Mouse (Mus musculus) G1E (cell line): ENCODE data around the gene Il12rb1. TPM values are rescaled to one million over a fixed set of nuclear protein-coding genes. Genes with fewer than 3 reads are reported as not detected.

Source experiments
- ATAC-seq: 2 replicates; pipeline ENCODE4 v1.8.0; 2016; ENCODE audit warnings: mild to moderate bottlenecking; ENCODE audit not compliant: insufficient number of reproducible peaks, poor library complexity, low FRiP score, severe bottlenecking; ENCODE audit errors: extremely low read depth
- DNase-seq: peaks from one replicate; pipeline ENCODE4 v3.0.0; 2012; ENCODE audit warnings: low spot score
- H3K27me3 ChIP-seq: 2 replicates; pipeline ENCODE4 v1.6.1; 2012; ENCODE audit warnings: mild to moderate bottlenecking, low read length, inconsistent platforms; ENCODE audit not compliant: insufficient read depth
- H3K36me3 ChIP-seq: replicated peaks from 2 replicates; pipeline ENCODE3; 2012; ENCODE audit warnings: mild to moderate bottlenecking, inconsistent platforms
- H3K4me1 ChIP-seq: 2 replicates; pipeline ENCODE4 v1.6.1; 2012; ENCODE audit warnings: low read depth, low read length, inconsistent platforms, mixed read lengths; ENCODE audit not compliant: insufficient read depth
- H3K4me3 ChIP-seq: 2 replicates; pipeline ENCODE4 v1.5.1; 2012; ENCODE audit warnings: low read depth, mild to moderate bottlenecking, inconsistent platforms, low read length, moderate library complexity, mixed read lengths
- H3K9me3 ChIP-seq: replicated peaks from 2 replicates; pipeline ENCODE4 v1.6.1; 2012; ENCODE audit warnings: inconsistent platforms
- CTCF ChIP-seq: IDR thresholded peaks from 2 replicates; pipeline ENCODE4 v1.5.1; 2012; ENCODE audit warnings: low read depth, low read length, inconsistent platforms, mixed read lengths
- GATA1 ChIP-seq: IDR thresholded peaks from 2 replicates; pipeline ENCODE4 v1.6.1; 2012; ENCODE audit warnings: borderline replicate concordance, low read length, inconsistent platforms, mixed read lengths
- GATA2 ChIP-seq: IDR thresholded peaks from 2 replicates; pipeline ENCODE4 v1.6.1; 2012; ENCODE audit warnings: low read depth, low read length, inconsistent platforms, borderline replicate concordance
- POLR2AphosphoS5 ChIP-seq: IDR thresholded peaks from 2 replicates; pipeline ENCODE4 v1.6.1; 2012; ENCODE audit warnings: low read depth, low read length, inconsistent platforms; ENCODE audit not compliant: insufficient replicate concordance
- TAL1 ChIP-seq: conservative IDR thresholded peaks from 2 replicates; pipeline ENCODE4 v1.6.1; 2012; ENCODE audit warnings: low read depth, low read length, inconsistent platforms, mixed read lengths
- polyA plus RNA-seq: library from polyadenylated mRNA; stranded (reverse); fragments of >175 nt; gene quantifications from 2 replicates; pipeline ENCODE4 v1.2.3, GENCODE M21; 2012
- total RNA-seq, 2 experiments: library from RNA; stranded (forward) in 1 of 2; stranded (reverse) in 1 of 2; fragments of 200-1000 nt in 1 of 2; fragments of >200 nt in 1 of 2; fragmentation: Nextera tagmentation in 1 of 2; gene quantifications; 2 replicates each; pipeline ENCODE4 v1.2.3; 2014 to 2017

Gene Il12rb1
- total and polyA plus RNA-seq, 3 experiments = 1.9 to 5.6 (median 2.3) TPM

DNA sequence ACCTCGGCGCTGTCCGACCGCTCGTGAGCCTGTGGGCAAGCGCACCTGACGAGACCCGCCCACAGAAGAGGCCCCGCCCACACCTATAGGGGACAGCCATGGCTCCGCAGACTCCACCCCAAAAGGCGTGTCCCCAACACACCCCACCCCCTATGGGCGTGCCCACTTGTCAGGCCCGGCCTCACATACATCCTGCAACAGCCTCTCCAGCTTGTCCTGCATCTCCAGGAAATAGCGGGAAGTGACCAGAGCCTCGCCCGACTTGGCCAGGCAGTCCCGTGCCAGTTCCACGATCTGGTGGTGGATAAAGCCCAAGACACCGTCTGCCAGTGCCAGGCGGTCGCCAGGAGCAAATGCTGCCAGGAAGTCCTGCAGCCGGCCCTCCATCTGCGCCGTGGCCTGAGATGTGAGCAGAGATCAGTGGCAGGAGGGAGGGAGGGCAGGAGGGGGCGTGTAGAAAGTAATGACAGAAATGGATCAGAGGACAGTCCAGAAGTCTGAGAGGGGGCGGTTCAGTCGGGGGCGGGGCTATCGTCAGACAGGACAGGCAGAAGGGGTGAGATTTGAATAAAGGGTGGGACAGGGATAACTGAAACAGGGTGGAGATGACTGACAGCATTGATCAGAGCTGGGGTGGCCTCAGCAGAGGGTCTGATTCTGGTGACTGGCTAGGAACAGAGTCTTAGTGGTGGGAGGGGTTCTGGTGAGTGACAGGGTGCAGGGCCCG lies 20.1 kb upstream of the Il12rb1 start:
- no peak for DNase-seq

DNA sequence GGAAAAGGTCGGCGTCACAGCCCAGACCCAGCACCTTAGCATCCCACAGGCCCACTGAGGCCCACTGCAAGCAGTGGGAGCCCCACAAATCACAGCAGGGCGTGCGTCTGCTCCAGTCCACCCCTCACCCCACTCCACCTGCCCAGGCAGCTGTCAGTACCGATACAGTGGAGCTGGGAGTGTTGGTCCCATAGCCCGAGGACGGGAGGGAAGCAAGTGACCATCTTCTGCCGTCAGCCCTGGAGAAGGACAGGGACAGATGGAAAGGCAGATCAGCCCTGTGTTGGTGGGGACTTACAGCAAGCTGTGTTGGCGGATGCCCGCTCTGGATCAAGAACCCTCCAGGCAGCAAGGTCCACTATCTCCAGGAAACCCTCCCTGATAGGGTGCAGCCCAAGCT lies 19.2 kb upstream of the Il12rb1 start:
- H3K36me3 ChIP-seq = peaks cover 80% of the 10 kb centered on the region

More for the DNA sequence above, 20.1 kb upstream of the Il12rb1 start:
- H3K36me3 ChIP-seq = peaks cover 82% of the 10 kb centered on the region
- no peaks in the 10 kb centered on the region for H3K9me3 ChIP-seq
- no peak overlapping the region for H3K4me3 ChIP-seq
- TF ChIP-seq TAL1 = no peak
- no peak for TF ChIP-seq GATA1
- no peak for TF ChIP-seq CTCF
- TF ChIP-seq POLR2AphosphoS5 = no peak
- TF ChIP-seq GATA2 = no peak
- H3K4me1 ChIP-seq = peaks cover 73% of the 10 kb centered on the region
- no peak for ATAC-seq
- H3K27me3 ChIP-seq = no peaks in the 10 kb centered on the region; the same call in 1 of the 2 replicates

GRCm38 (mm10) chr8:70790846-70791245 lies 17.4 kb upstream of the Il12rb1 start:
- TF ChIP-seq GATA1 = no peak
- no peak for TF ChIP-seq POLR2AphosphoS5
- TF ChIP-seq GATA2 = no peak
- no peak for TF ChIP-seq CTCF
- TF ChIP-seq TAL1 = no peak
- Histone ChIP-seq H3K4me1 (peaks cover 82% of the 10 kb centered on the region), H3K27me3 (no peaks in the 10 kb centered on the region; the same call in 1 of the 2 replicates), H3K4me3 (peak overlapping the region; percentile 90), H3K9me3 (no peaks in the 10 kb centered on the region), H3K36me3 (peaks cover 78% of the 10 kb centered on the region)
- DNase-seq (no peak), ATAC-seq (no peak)

More for the DNA sequence above, 19.2 kb upstream of the Il12rb1 start:
- H3K27me3 ChIP-seq = no peaks in the 10 kb centered on the region; the same call in 1 of the 2 replicates
- H3K4me3 ChIP-seq = no peak overlapping the region
- peaks cover 83% of the 10 kb centered on the region for H3K4me1 ChIP-seq
- TF ChIP-seq GATA1 (no peak), CTCF (no peak), GATA2 (no peak), TAL1 (no peak), POLR2AphosphoS5 (no peak)
- H3K9me3 ChIP-seq = no peaks in the 10 kb centered on the region
- DNase-seq (no peak), ATAC-seq (no peak)

- Histone ChIP-seq H3K4me1 (peaks cover 82% of the 10 kb centered on the region), H3K27me3 (no peaks in the 10 kb centered on the region; the same call in 1 of the 2 replicates), H3K36me3 (peaks cover 74% of the 10 kb centered on the region), H3K4me3 (peak overlapping the region; percentile 90), H3K9me3 (no peaks in the 10 kb centered on the region)
- TF ChIP-seq GATA1 = no peak
- no peak for TF ChIP-seq GATA2
- no peak for TF ChIP-seq CTCF
- TF ChIP-seq POLR2AphosphoS5 = no peak
- no peak for TF ChIP-seq TAL1
- peak; percentile 60 for ATAC-seq
- peak; percentile 84 for DNase-seq
These were observed 17.0 kb upstream of the Il12rb1 start for GRCm38 (mm10) chr8:70791294-70791701.

GRCm38 (mm10) chr8:70791975-70792691 lies 16.1 kb upstream of the Il12rb1 start:
- Histone ChIP-seq H3K4me3 (peak overlapping the region; percentile 90), H3K36me3 (peaks cover 66% of the 10 kb centered on the region), H3K4me1 (peaks cover 82% of the 10 kb centered on the region), H3K9me3 (no peaks in the 10 kb centered on the region), H3K27me3 (no peaks in the 10 kb centered on the region; the same call in 1 of the 2 replicates)
- ATAC-seq = peak; percentile 50
- TF ChIP-seq GATA1 (no peak), CTCF (no peak), TAL1 (no peak), GATA2 (no peak), POLR2AphosphoS5 (no peak)
- DNase-seq = peak; percentile 81

DNA sequence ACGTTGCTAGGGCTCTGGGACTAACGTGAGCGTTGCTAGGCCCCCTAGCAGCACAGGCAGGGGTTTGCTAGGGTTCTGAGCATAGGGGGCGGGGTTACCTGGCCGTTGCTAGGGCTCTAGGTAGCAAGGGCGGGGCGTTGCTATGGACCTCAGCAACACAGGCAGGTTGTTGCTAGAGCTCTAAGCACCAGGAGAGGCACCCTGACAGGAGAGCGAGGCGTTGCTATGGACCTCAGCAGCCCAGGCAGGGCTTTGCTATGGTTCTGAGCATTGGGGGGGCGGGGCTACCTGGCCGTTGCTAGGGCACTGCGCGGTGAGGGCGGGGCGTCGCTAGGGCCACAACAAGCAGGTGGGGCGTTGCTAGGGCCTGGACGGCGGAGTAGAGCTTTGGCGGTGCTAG lies 15.5 kb upstream of the Il12rb1 start:
- TF ChIP-seq GATA1 = no peak
- TF ChIP-seq GATA2 = no peak
- no peak for TF ChIP-seq POLR2AphosphoS5
- TF ChIP-seq TAL1 = no peak
- TF ChIP-seq CTCF = no peak
- Histone ChIP-seq H3K4me1 (peaks cover 85% of the 10 kb centered on the region), H3K9me3 (no peaks in the 10 kb centered on the region), H3K4me3 (peak overlapping the region; percentile 90), H3K27me3 (no peaks in the 10 kb centered on the region; the same call in 1 of the 2 replicates), H3K36me3 (peaks cover 60% of the 10 kb centered on the region)
- no peak for ATAC-seq
- peak; percentile 35 for DNase-seq
